Mouse (Mus musculus) layer of hippocampus, adult 9-11 months (tissue): Measurements from ENCODE around the gene Fabp3.

Experiments
- DNase-seq: peaks from one replicate; pipeline ENCODE4 v3.0.0; 2022

The Fabp3 gene

GRCm38 (mm10) chr4:130335867-130336266, 27.5 kb downstream of the Fabp3 start:
- no peak for DNase-seq

GRCm38 (mm10) chr4:130341691-130342090, 33.3 kb downstream of the Fabp3 start:
- no peak for DNase-seq

- no peak for DNase-seq
Measured at GRCm38 (mm10) chr4:130349666-130350065, 41.3 kb downstream of the Fabp3 start.

GRCm38 (mm10) chr4:130350690-130351422, 42.5 kb downstream of the Fabp3 start:
- no peak for DNase-seq

GRCm38 (mm10) chr4:130352588-130352987, 44.2 kb downstream of the Fabp3 start:
- no peak for DNase-seq

DNA sequence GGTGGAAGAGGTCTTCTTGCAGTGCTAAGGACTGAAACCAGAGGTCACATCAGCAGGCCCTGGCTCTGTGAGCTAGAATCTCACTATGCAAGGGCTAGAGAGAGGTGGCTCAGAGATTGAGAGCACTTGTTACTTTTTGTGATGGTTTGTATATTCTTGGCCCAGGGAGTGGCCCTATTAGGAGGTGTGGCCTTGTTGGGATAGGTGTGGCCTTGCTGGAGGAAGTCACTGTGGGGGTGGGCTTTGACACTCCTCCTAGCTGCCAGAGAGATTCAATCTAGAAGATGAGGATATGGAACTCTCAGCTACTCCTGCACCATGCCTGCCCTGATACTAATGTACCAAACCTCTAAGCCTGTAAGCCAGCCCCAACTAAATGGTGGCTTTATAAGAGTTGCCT, 49.6 kb downstream of the Fabp3 start:
- no peak for DNase-seq

GRCm38 (mm10) chr4:130359486-130360237, 51.3 kb downstream of the Fabp3 start, which contains the start of the genes Zcchc17 and Snrnp40:
Zcchc17 (minus strand) TSS chr4:130359943.
Snrnp40 (plus strand) TSS chr4:130360132.
- peak; percentile 99 for DNase-seq

DNA sequence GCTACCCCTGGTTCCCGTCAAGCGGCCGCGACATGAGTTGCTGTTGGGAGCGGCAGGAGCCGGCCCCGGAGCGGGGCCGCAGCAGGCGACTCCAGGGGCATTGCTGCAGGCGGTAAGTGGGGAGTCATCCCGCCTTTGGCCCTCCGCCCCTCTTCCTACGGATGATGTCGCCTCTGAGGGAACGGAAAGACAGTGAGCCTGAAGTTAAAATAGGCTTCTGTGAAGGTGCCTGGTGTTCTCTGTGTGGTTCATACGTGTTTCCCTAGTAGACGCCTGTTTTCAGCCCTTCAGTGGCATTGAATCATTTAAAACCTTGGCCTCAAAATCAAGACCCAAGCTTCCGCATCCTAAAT, 51.8 kb downstream of the Fabp3 start:
- no peak for DNase-seq
